Mouse (Mus musculus) neural tube, embryonic 11.5 days (tissue): ENCODE measurements around the gene Selenoi. TPM values are rescaled to one million over a fixed set of nuclear protein-coding genes. Genes with fewer than 3 reads are reported as not detected.

ENCODE experiments used
- ATAC-seq: fragments of 200-750 bp; cut with Nextera tagmentation; 2 replicates; pipeline ENCODE4 v1.8.0; 2017; ENCODE audit warnings: moderate number of reproducible peaks, mild to moderate bottlenecking, moderate TSS enrichment, moderate library complexity; ENCODE audit not compliant: insufficient read depth, low FRiP score, low TSS enrichment
- DNase-seq: peaks from one replicate; pipeline ENCODE4 v3.0.0-alpha.2; 2015; ENCODE audit warnings: low spot score
- H3K27ac ChIP-seq: fragments of 300-500 bp; sonication (generic); 2 replicates; pipeline ENCODE4 v1.5.1; 2014; ENCODE audit warnings: low read depth, mild to moderate bottlenecking, low read length
- H3K27me3 ChIP-seq: fragments of 300-500 bp; sonication (generic); 2 replicates; pipeline ENCODE4 v1.6.1; 2014; ENCODE audit warnings: mild to moderate bottlenecking, low read length, mixed read lengths; ENCODE audit not compliant: control insufficient read depth, insufficient read depth
- H3K36me3 ChIP-seq: fragments of 300-500 bp; sonication (generic); 2 replicates; pipeline ENCODE4 v1.6.1; 2014; ENCODE audit warnings: mild to moderate bottlenecking, low read length, moderate library complexity, mixed read lengths; ENCODE audit not compliant: control insufficient read depth, insufficient read depth
- H3K4me1 ChIP-seq: fragments of 300-500 bp; sonication (generic); 2 replicates; pipeline ENCODE4 v1.6.1; 2014; ENCODE audit warnings: low read length, mixed read lengths; ENCODE audit not compliant: control insufficient read depth, insufficient read depth
- H3K4me2 ChIP-seq: fragments of 300-500 bp; sonication (generic); 2 replicates; pipeline ENCODE4 v1.6.1; 2014; ENCODE audit warnings: low read depth, mild to moderate bottlenecking, moderate library complexity
- H3K4me3 ChIP-seq: fragments of 300-500 bp; sonication (generic); 2 replicates; pipeline ENCODE4 v1.5.1; 2014; ENCODE audit warnings: low read depth, low read length
- H3K9ac ChIP-seq: fragments of 300-500 bp; sonication (generic); 2 replicates; pipeline ENCODE4 v1.6.1; 2014; ENCODE audit warnings: mild to moderate bottlenecking, low read length
- H3K9me3 ChIP-seq: fragments of 300-500 bp; sonication (generic); 2 replicates; pipeline ENCODE4 v1.6.1; 2016; ENCODE audit warnings: low read length; ENCODE audit not compliant: control insufficient read depth
- WGBS: fragments of 180-500 bp; shearing (Covaris S2); extraction: QIAGEN DNeasy Blood & Tissue Kit; methylation state at CpG from one replicate; pipeline ENCODE4 v1.1.7; 2014; 5-methylcytosine and 5-hydroxymethylcytosine counted together
- polyA plus RNA-seq: library from polyadenylated mRNA; unstranded; fragments of >200 nt; fragmentation: Nextera tagmentation; extraction: Ambion mirVana; gene quantifications from 2 replicates; pipeline ENCODE4 v1.2.1, GENCODE M21; 2014

Gene Selenoi
- polyA plus RNA-seq, 1 experiment from 2014 or later: 28.2 TPM

DNA sequence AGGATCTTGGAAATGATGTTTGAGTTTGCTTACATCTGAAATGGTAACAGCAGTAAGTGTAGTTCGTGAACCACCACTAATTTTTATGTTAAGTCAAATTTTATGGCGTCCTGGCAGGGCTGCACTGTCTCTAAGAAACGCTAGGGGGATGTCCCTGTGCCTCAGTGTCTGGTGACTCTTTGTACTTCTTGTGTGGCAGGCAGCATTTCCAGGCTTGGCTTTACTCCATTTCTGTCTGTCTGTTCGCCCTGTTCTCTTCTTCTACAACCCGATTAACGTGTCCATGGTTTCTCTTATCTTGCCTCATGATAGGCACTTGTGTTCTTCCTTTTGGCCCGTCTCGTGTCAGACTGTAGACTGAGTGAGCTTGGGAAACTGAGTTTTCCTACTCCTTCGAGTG lies 11.4 kb downstream of the Selenoi start:
- Histone ChIP-seq H3K4me3 (no peak overlapping the region), H3K27ac (no peak overlapping the region), H3K9me3 (no peaks in the 10 kb centered on the region), H3K9ac (no peak overlapping the region), H3K36me3 (no peaks in the 10 kb centered on the region), H3K4me1 (0 out of 2 replicates have a peak, but pooled peaks cover 4% of the 10 kb centered on the region), H3K4me2 (no peak overlapping the region), H3K27me3 (no peaks in the 10 kb centered on the region)
- ATAC-seq (no peak), DNase-seq (peak; percentile 15)
- WGBS: 76% methylated on average over 9 of the region's 9 CpGs

- H3K27me3 ChIP-seq: no peaks in the 10 kb centered on the region
- H3K9me3 ChIP-seq: no peaks in the 10 kb centered on the region
- ATAC-seq: no peak
- DNase-seq: no peak
- H3K27ac ChIP-seq: no peak overlapping the region
- no peak overlapping the region for H3K9ac ChIP-seq
- no peak overlapping the region for H3K4me3 ChIP-seq
- H3K36me3 ChIP-seq: no peaks in the 10 kb centered on the region
- WGBS: 94% methylated on average over 9 of the region's 9 CpGs
- H3K4me2 ChIP-seq: no peak overlapping the region
- 0 out of 2 replicates have a peak, but pooled peaks cover 4% of the 10 kb centered on the region for H3K4me1 ChIP-seq
Measured at GRCm38 (mm10) chr5:30245861-30246416, 13.6 kb downstream of the Selenoi start.

GRCm38 (mm10) chr5:30247666-30248065 lies 15.3 kb downstream of the Selenoi start:
- H3K9ac ChIP-seq: no peak overlapping the region
- no peaks in the 10 kb centered on the region for H3K27me3 ChIP-seq
- ATAC-seq (no peak), DNase-seq (no peak)
- H3K36me3 ChIP-seq: no peaks in the 10 kb centered on the region
- H3K4me2 ChIP-seq: no peak overlapping the region
- H3K4me3 ChIP-seq: no peak overlapping the region
- H3K4me1 ChIP-seq: no peaks in the 10 kb centered on the region
- no peaks in the 10 kb centered on the region for H3K9me3 ChIP-seq
- WGBS: 100% methylated on average over 1 of the region's 1 CpGs
- H3K27ac ChIP-seq: no peak overlapping the region

- DNase-seq (no peak), ATAC-seq (no peak)
- H3K4me2 ChIP-seq: no peak overlapping the region
- no peaks in the 10 kb centered on the region for H3K27me3 ChIP-seq
- no peaks in the 10 kb centered on the region for H3K9me3 ChIP-seq
- WGBS: 90% methylated on average over 12 of the region's 12 CpGs
- H3K9ac ChIP-seq: no peak overlapping the region
- H3K4me3 ChIP-seq: no peak overlapping the region
- H3K27ac ChIP-seq: no peak overlapping the region
- no peaks in the 10 kb centered on the region; the same call in 1 of the 2 replicates for H3K36me3 ChIP-seq
- H3K4me1 ChIP-seq: no peaks in the 10 kb centered on the region
Measured at GRCm38 (mm10) chr5:30255567-30256354, 23.4 kb downstream of the Selenoi start.

DNA sequence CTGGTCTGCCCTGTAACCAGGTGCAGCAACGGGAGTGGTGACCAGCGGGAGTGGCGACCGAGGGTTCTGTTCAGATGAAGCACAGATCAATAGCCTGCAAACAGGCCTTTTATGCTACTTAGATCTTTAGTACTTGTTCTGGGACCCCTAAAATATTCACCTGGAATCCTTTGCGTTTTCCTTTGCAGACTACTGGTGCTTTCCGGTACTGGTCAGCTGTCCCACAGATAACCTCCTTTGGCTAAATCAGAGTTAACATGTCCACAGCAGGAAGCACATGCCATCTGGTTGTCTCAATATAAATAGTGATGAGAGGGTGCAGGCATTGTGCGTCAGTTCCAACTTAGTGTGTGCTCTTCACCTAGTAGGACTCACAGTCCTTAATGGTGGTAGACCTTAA lies 26.4 kb downstream of the Selenoi start:
- H3K36me3 ChIP-seq: no peaks in the 10 kb centered on the region; the same call in 1 of the 2 replicates
- no peak overlapping the region for H3K4me3 ChIP-seq
- no peaks in the 10 kb centered on the region for H3K4me1 ChIP-seq
- DNase-seq (no peak), ATAC-seq (no peak)
- no peaks in the 10 kb centered on the region for H3K9me3 ChIP-seq
- no peak overlapping the region for H3K4me2 ChIP-seq
- H3K9ac ChIP-seq: no peak overlapping the region
- no peaks in the 10 kb centered on the region for H3K27me3 ChIP-seq
- WGBS: 91% methylated on average over 7 of the region's 7 CpGs
- H3K27ac ChIP-seq: no peak overlapping the region

GRCm38 (mm10) chr5:30270571-30271190 lies 38.3 kb downstream of the Selenoi start:
- WGBS: 87% methylated on average over 11 of the region's 11 CpGs
- Histone ChIP-seq H3K9me3 (no peaks in the 10 kb centered on the region), H3K4me3 (no peak overlapping the region), H3K27ac (no peak overlapping the region), H3K27me3 (no peaks in the 10 kb centered on the region), H3K36me3 (no peaks in the 10 kb centered on the region), H3K4me1 (no peaks in the 10 kb centered on the region), H3K4me2 (no peak overlapping the region), H3K9ac (no peak overlapping the region)
- ATAC-seq (no peak), DNase-seq (no peak)

DNA sequence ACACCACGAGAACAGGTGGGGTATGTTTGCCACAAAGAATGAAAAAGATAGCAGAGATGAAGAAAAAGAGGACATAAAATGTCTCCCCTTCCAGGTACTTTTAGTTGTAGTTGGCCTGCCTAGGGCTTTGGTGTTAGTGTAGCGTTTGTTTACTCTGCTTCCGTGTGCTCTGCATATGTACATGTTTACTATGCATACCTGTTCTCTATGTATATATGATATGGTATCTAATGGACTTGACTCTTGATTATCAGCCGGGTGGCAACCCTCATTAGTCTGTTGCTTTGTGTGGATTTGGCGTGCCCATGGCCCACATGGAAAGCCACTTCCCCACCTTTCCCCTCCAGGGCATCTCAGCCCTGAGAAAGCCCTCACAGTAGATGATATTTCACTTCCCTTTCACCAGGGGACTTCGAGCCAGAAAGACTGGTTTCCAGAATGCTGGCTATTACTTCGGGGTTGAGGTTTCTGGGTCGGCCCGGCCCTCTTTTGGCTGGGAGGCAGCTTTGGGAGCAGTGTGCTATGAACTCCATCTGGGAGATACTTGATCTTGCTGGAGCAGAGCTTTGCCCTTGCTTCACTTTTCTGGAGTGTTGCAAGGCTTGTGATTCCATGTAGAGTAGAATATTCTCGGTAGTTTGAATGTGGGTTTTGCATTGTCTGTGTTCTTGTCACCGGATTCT lies 39.4 kb downstream of the Selenoi start:
- no peaks in the 10 kb centered on the region for H3K9me3 ChIP-seq
- no peaks in the 10 kb centered on the region for H3K4me1 ChIP-seq
- no peak overlapping the region for H3K27ac ChIP-seq
- H3K36me3 ChIP-seq: no peaks in the 10 kb centered on the region
- no peak overlapping the region for H3K4me3 ChIP-seq
- DNase-seq (no peak), ATAC-seq (no peak)
- WGBS: 89% methylated on average over 11 of the region's 11 CpGs
- H3K4me2 ChIP-seq: no peak overlapping the region
- no peak overlapping the region for H3K9ac ChIP-seq
- no peaks in the 10 kb centered on the region for H3K27me3 ChIP-seq

DNA sequence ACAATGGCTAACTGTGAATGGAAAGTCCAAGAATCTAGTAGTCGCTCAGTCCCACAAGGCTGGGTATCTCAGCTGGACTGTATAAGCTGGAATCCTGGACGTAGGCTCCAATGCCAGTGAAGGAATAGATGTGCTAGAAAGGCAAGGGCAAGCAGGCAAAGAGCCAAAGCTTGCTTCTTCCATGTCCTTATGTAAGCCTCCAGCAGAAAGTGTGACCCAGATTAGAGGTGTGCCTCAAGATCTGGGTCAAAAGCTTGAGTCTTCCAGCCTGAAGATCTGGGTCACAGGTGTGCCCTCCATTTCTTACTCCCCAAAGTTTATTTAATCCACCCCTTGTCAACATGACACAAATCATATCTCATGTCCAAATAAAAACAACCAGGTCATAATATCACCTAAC lies 44.0 kb downstream of the Selenoi start:
- no peak overlapping the region for H3K4me2 ChIP-seq
- H3K36me3 ChIP-seq: no peaks in the 10 kb centered on the region
- no peak overlapping the region for H3K4me3 ChIP-seq
- no peaks in the 10 kb centered on the region for H3K9me3 ChIP-seq
- DNase-seq (no peak), ATAC-seq (no peak)
- H3K4me1 ChIP-seq: no peaks in the 10 kb centered on the region
- no peaks in the 10 kb centered on the region for H3K27me3 ChIP-seq
- H3K9ac ChIP-seq: no peak overlapping the region
- 86% methylated on average over 2 of the region's 2 CpGs for WGBS
- H3K27ac ChIP-seq: no peak overlapping the region
